Mouse (Mus musculus): ENCODE measurements at regions not wholly inside any gene's neighbourhood (a gene's known extent, or its start where the extent isn't known, plus 50 kb on each side); places are given as distances from the start of the nearest gene placed in this dataset.

DNA sequence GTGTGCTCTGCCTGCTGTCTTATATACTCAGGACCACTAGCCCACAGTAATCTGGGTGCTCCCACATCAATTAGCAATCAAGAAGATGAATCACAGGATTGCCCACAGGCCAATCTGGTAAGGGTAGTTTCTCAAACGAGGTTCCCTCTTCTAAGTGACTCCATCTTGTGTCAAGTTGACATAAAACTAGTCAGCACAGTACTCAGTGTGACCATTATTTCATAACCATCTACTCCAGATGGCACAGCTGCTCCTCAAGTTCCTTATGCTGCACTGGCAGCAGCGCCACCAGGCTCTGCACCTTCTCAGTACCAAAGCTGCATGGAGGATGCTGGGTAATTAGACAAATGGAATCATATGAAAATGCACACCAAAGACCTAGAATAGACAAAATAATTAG lies 175.6 kb upstream of the B3galt2 start:
- peak; percentile 62 for ATAC-seq (ENCODE audit: poor library complexity, severe bottlenecking)

- peak; percentile 95 for ATAC-seq (ENCODE audit: poor library complexity, severe bottlenecking)
Observed at GRCm38 (mm10) chr1:143466092-143466491, 174.4 kb upstream of the B3galt2 start.

GRCm38 (mm10) chr1:143475329-143475728 lies 165.1 kb upstream of the B3galt2 start:
- no peak for ATAC-seq (ENCODE audit: poor library complexity, severe bottlenecking)

- ATAC-seq (ENCODE audit: poor library complexity, severe bottlenecking) = no peak
Observed at GRCm38 (mm10) chr1:143483345-143483744, 157.1 kb upstream of the B3galt2 start.

DNA sequence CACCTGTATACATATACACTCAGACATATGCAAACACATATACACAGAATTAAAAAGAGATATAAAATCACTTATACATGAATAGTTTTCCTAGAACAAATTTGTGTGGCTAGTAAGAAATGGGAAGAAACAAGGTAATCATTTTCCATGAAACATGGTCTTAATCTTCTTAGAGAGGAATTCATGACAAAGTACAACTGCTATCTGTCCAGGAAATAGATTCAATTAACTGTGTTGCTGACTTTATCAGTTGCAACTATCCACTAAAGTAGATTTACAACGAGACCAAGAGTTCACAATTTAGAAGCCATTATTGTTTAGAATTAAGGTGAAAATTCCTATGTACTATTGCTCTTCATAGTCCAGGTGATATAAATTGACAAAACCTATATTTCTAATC lies 155.5 kb upstream of the B3galt2 start:
- no peak for ATAC-seq (ENCODE audit: poor library complexity, severe bottlenecking)

DNA sequence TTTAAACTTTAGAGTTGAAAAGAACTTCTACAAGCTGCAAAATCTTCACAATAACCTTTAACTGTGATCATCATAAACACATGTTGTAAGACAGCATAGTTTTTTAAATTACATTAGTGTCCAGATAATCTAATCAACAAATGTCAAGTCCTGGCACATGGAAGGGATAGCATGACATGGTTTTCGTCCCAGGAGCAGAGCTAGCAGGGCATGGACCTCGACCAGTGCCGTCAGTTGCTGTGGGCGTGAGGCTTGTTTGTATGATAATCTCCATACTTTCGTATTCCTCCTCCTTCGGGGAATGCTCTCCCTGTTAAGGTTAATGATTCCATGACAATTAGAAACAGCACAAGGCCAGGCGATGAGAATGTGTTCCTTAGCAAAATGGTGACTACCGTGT lies 143.4 kb upstream of the B3galt2 start:
- no peak for ATAC-seq (ENCODE audit: poor library complexity, severe bottlenecking)

DNA sequence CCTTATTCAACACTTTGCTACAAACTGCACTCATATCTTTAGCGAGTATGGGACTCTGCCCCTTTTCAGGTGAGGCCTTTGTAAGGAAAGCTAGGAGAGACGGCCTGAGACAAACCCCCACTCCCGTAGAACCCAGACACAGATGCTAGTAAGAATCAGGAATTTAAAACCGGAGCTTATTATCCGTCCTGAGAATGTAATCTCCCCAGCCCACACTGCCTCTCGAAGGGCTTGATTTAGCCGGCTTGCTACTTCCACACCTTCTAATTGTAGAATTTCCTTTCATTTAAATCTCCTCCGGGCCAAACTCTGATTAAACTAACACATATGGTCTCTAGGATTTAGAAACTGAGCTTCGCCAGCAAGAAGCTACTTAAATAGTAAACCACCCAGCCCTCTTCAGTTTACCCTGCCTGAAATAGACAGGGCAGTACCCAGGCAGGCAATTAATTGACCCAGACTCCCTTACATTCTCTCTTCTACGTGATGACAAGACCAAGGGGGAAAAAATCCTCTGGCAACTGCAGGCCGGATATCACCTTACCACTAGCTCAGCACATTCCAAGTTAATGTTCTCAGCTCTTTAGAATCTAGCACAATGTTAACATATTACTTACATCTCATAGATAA lies 136.9 kb upstream of the B3galt2 start:
- no peak for ATAC-seq (ENCODE audit: poor library complexity, severe bottlenecking)

DNA sequence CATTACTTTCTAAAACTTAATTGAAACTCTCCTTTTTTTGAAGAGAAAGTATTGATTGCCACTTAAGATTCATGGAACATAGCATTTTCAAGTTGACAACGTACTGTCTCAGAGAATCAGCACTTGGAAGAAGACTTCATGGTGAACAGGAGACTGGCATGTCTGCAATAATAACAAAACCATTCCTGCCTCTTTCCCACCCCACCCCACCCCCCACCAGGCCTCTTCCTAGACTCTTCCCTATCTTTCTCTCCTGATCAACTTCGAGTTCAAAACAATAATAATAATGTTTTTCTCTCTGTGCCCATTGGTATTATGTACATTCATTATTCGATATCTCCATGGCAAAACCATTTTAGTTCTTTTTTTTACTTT lies 136.4 kb upstream of the B3galt2 start:
- ATAC-seq (ENCODE audit: poor library complexity, severe bottlenecking) = no peak

- ATAC-seq (ENCODE audit: poor library complexity, severe bottlenecking) = no peak
Observed at GRCm38 (mm10) chr1:143505318-143505717, 135.1 kb upstream of the B3galt2 start.

DNA sequence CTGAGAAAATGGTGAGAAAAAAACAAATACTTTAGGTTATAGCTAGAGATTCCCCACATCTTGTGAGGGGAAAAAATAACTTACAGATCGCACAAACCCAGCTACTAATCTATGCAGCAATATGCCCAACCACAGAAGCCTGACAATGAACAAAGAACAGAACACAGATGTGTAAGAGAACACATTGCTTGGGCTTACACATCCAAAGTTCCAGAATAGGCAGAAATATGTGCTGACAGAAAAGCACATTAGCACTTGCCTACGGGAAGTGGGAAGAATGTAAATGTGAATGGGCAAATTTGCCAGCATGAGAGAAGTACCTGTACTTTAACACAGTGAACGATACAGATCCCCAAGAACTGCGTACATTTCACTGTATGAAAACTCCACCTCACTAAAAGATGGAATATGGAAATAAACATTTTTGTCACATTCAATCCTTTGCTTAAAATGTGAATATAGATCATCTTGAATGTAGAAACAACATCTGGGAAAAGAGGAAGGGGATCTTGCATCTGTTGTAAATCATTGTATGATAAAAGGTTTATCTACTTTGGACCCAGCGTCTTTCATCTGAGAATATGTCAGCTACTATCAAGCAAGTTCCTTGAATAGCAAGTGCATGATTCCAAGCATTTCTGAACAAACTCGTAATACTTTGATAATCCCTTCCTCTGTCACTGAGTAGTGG lies 116.5 kb upstream of the B3galt2 start:
- ATAC-seq (ENCODE audit: poor library complexity, severe bottlenecking) = no peak

- ATAC-seq (ENCODE audit: poor library complexity, severe bottlenecking) = no peak
Observed at GRCm38 (mm10) chr1:143524522-143524865, 116.0 kb upstream of the B3galt2 start.

DNA sequence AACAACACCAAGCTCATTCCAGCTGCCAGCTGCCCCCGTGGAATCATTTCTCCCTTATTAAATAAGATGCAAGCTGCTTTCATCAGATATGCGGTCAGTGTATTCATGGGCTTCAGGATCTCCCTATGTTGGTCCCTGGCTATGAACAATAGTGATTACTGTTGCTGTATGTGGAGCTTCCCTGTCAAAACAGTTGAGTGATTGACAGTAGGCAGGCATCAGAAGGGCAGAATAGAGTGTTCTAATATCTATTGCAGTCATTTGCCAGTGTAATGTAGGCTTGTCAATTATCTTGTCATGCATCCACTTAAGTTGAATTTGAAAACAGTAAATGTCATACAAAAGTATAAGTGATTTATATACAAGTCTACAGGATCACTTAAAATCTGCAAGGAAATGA lies 100.2 kb upstream of the B3galt2 start:
- no peak for ATAC-seq (ENCODE audit: poor library complexity, severe bottlenecking)

DNA sequence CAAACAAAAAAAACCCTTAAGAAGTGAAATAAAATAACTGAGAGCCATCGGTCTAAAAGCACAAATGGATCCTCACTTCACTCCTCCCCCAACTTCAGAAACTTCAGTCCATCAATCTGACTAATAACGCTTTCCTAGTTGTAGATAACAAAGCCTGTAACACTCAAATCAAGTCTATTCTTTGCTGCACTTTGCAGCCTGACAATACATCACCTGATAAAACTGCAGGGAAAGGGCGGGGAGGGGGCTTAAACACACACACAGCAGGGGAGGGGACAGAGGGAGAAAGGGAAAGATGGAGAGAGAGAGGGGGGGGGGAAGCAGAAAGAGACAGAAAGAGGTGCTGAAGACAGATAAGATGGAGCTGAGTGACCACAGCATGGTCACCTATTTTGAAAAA lies 99.8 kb upstream of the B3galt2 start:
- no peak for ATAC-seq (ENCODE audit: poor library complexity, severe bottlenecking)
